ENCODE assay signal across 10 mouse cellular contexts in genomic region chr15:83997550-83997949, GRCm38 (mm10).
DNase-seq lines count a peak whose midpoint lies in the region; ATAC-seq and TF ChIP-seq lines count a peak whose summit lies in the region.
"Had no signal": no experiment of that assay in that cellular context is flagged by ENCODE, and none has a peak within 500 bp of the region (broad histone marks: within the 10 kb centered on the region; RNA-seq: fewer than 3 reads in every experiment).

No protein-coding gene starts in this region.

- H3K4me1 ChIP-seq in midbrain, embryonic 13.5 days (replicated peaks): peaks cover 16% of the 10 kb centered on the region
- no peaks in the 10 kb centered on the region for H3K4me1 ChIP-seq in liver, postnatal 0 days (ENCODE audit: insufficient read depth)
- H3K4me1 ChIP-seq: liver, embryonic 13.5 days had no signal

- DNase-seq in gastrocnemius, adult 18-20 months (ENCODE audit: low spot score): peak; percentile 19
- DNase-seq in gastrocnemius, postnatal 10 days: no peak
- peak; percentile 42 for DNase-seq in embryo, embryonic 10 days (ENCODE audit: low spot score)
- peak; percentile 21 for DNase-seq in heart, postnatal 4 days
- no peak for DNase-seq in liver, postnatal 0 days
- DNase-seq in right cerebral cortex, postnatal 36 days (ENCODE audit: low spot score in 2 of 2): no peak
- no peak for DNase-seq in thymus, postnatal 25 days
- DNase-seq: adrenal gland, adult 2 months; liver, embryonic 13.5 days had no signal

- ATAC-seq in midbrain, embryonic 13.5 days: no peak
- ATAC-seq in liver, postnatal 0 days: no peak

- H3K27me3 ChIP-seq in midbrain, embryonic 13.5 days: peaks cover 10% of the 10 kb centered on the region; the same call in 1 of the 2 replicates
- no peaks in the 10 kb centered on the region for H3K27me3 ChIP-seq in liver, postnatal 0 days (ENCODE audit: insufficient read depth, low read length)
- H3K27me3 ChIP-seq: liver, embryonic 13.5 days had no signal

- no peak for TF ChIP-seq CTCF in liver, postnatal 0 days (IDR thresholded peaks at IDR 0.05; ENCODE audit: low read depth)

- TF ChIP-seq EP300 in liver, postnatal 0 days (IDR thresholded peaks at IDR 0.05; ENCODE audit: low read depth): no peak

- H3K9me3 ChIP-seq in midbrain, embryonic 13.5 days: no peaks in the 10 kb centered on the region
- H3K9me3 ChIP-seq in liver, postnatal 0 days (ENCODE audit: low read length): no peaks in the 10 kb centered on the region

- H3K4me3 ChIP-seq in midbrain, embryonic 13.5 days (replicated peaks): no peak overlapping the region
- no peak overlapping the region for H3K4me3 ChIP-seq in liver, postnatal 0 days (ENCODE audit: low read depth, low read length)
- H3K4me3 ChIP-seq: liver, embryonic 13.5 days had no signal

- H3K36me3 ChIP-seq in midbrain, embryonic 13.5 days: no peaks in the 10 kb centered on the region
- H3K36me3 ChIP-seq in liver, postnatal 0 days (replicated peaks; ENCODE audit: insufficient read depth, low read length): no peaks in the 10 kb centered on the region
- H3K36me3 ChIP-seq: liver, embryonic 13.5 days had no signal

- peak overlapping the region; percentile 48; the same call in 1 of the 2 replicates for H3K4me2 ChIP-seq in midbrain, embryonic 13.5 days (replicated peaks)
- no peak overlapping the region for H3K4me2 ChIP-seq in liver, postnatal 0 days (ENCODE audit: low read depth, low read length)
- H3K4me2 ChIP-seq: liver, embryonic 13.5 days had no signal

- H3K9ac ChIP-seq in midbrain, embryonic 13.5 days (replicated peaks): no peak overlapping the region
- H3K9ac ChIP-seq in liver, postnatal 0 days (replicated peaks): no peak overlapping the region
- H3K9ac ChIP-seq: liver, embryonic 13.5 days had no signal

- no peak overlapping the region; the same call in 1 of the 2 replicates for H3K27ac ChIP-seq in midbrain, embryonic 13.5 days
- no peak overlapping the region for H3K27ac ChIP-seq in liver, postnatal 0 days (ENCODE audit: low read depth)
- H3K27ac ChIP-seq: liver, embryonic 13.5 days had no signal

- WGBS in midbrain, embryonic 13.5 days: 14% methylated on average over 4 of the region's 4 CpGs
- WGBS in liver, postnatal 0 days (ENCODE audit: insufficient replicate concordance): 17% methylated on average over 4 of the region's 4 CpGs

Comparison
In these comparisons a context has a peak if more than half of its experiments do, and no peak if none do; other contexts are left out.
1. DNase-seq: peak in gastrocnemius, adult 18-20 months (single experiment), embryo, embryonic 10 days (single experiment) and heart, postnatal 4 days (single experiment); none in gastrocnemius, postnatal 10 days (single experiment), liver, postnatal 0 days (single experiment), right cerebral cortex, postnatal 36 days (0 of 2) and thymus, postnatal 25 days (single experiment).